Mouse (Mus musculus): ENCODE measurements around the gene Cntnap4. TPM values are rescaled to one million over a fixed set of nuclear protein-coding genes. Genes with fewer than 3 reads are reported as not detected.

Gene Cntnap4
- total and polyA plus RNA-seq, 2 experiments from 2014 or later = 16.5 to 37.0 TPM

GRCm38 (mm10) chr8:112735575-112735974 is 165.7 kb downstream of the Cntnap4 start:
- Histone ChIP-seq H3K36me3 (ENCODE audit: insufficient read depth, low read length) (no peaks in the 10 kb centered on the region), H3K4me1 (ENCODE audit: insufficient read depth, low read length) (no peaks in the 10 kb centered on the region), H3K9ac (replicated peaks; ENCODE audit: low read length, poor library complexity, severe bottlenecking) (no peak overlapping the region), H3K4me2 (ENCODE audit: low read depth, low read length, poor library complexity, severe bottlenecking) (no peak overlapping the region), H3K9me3 (ENCODE audit: low read length) (no peaks in the 10 kb centered on the region), H3K27me3 (ENCODE audit: insufficient read depth, low read length) (no peaks in the 10 kb centered on the region), H3K27ac (ENCODE audit: low read depth, low read length) (no peak overlapping the region), H3K4me3 (ENCODE audit: low read depth, low read length) (no peak overlapping the region)
- 79% methylated on average over 3 of the region's 3 CpGs for WGBS
- DNase-seq (ENCODE audit: low spot score) = peak; percentile 73
- no peak for TF ChIP-seq CTCF (IDR thresholded peaks at IDR 0.05)
- ATAC-seq (ENCODE audit: low FRiP score) = no peak

GRCm38 (mm10) chr8:112743331-112743730 is 173.5 kb downstream of the Cntnap4 start:
- WGBS = 90% methylated on average over 4 of the region's 4 CpGs
- Histone ChIP-seq H3K27me3 (ENCODE audit: insufficient read depth, low read length) (no peaks in the 10 kb centered on the region), H3K27ac (ENCODE audit: low read depth, low read length) (no peak overlapping the region), H3K4me3 (ENCODE audit: low read depth, low read length) (no peak overlapping the region), H3K36me3 (ENCODE audit: insufficient read depth, low read length) (no peaks in the 10 kb centered on the region), H3K9ac (replicated peaks; ENCODE audit: low read length, poor library complexity, severe bottlenecking) (no peak overlapping the region), H3K4me2 (ENCODE audit: low read depth, low read length, poor library complexity, severe bottlenecking) (no peak overlapping the region), H3K4me1 (ENCODE audit: insufficient read depth, low read length) (no peaks in the 10 kb centered on the region), H3K9me3 (ENCODE audit: low read length) (no peaks in the 10 kb centered on the region)
- DNase-seq (ENCODE audit: low spot score) (no peak), ATAC-seq (ENCODE audit: low FRiP score) (no peak)
- no peak for TF ChIP-seq CTCF (IDR thresholded peaks at IDR 0.05)

- Histone ChIP-seq H3K4me2 (ENCODE audit: low read depth, low read length, poor library complexity, severe bottlenecking) (no peak overlapping the region), H3K27ac (ENCODE audit: low read depth, low read length) (peak overlapping the region; percentile 43; the same call in 1 of the 2 replicates), H3K27me3 (ENCODE audit: insufficient read depth, low read length) (no peaks in the 10 kb centered on the region), H3K9ac (replicated peaks; ENCODE audit: low read length, poor library complexity, severe bottlenecking) (no peak overlapping the region), H3K9me3 (ENCODE audit: low read length) (no peaks in the 10 kb centered on the region), H3K4me1 (ENCODE audit: insufficient read depth, low read length) (no peaks in the 10 kb centered on the region), H3K4me3 (ENCODE audit: low read depth, low read length) (no peak overlapping the region), H3K36me3 (ENCODE audit: insufficient read depth, low read length) (no peaks in the 10 kb centered on the region)
- DNase-seq (ENCODE audit: low spot score) = no peak
- WGBS = 75% methylated on average over 5 of the region's 5 CpGs
- ATAC-seq (ENCODE audit: low FRiP score) = no peak
- no peak for TF ChIP-seq CTCF (IDR thresholded peaks at IDR 0.05)
Observed at GRCm38 (mm10) chr8:112747296-112747695, 177.5 kb downstream of the Cntnap4 start.

- 79% methylated on average over 4 of the region's 4 CpGs for WGBS
- Histone ChIP-seq H3K9me3 (ENCODE audit: low read length) (no peaks in the 10 kb centered on the region), H3K4me2 (ENCODE audit: low read depth, low read length, poor library complexity, severe bottlenecking) (no peak overlapping the region), H3K4me3 (ENCODE audit: low read depth, low read length) (no peak overlapping the region), H3K27me3 (ENCODE audit: insufficient read depth, low read length) (no peaks in the 10 kb centered on the region), H3K27ac (ENCODE audit: low read depth, low read length) (no peak overlapping the region), H3K9ac (replicated peaks; ENCODE audit: low read length, poor library complexity, severe bottlenecking) (no peak overlapping the region), H3K36me3 (ENCODE audit: insufficient read depth, low read length) (no peaks in the 10 kb centered on the region), H3K4me1 (ENCODE audit: insufficient read depth, low read length) (no peaks in the 10 kb centered on the region)
- no peak for TF ChIP-seq CTCF (IDR thresholded peaks at IDR 0.05)
- no peak for DNase-seq (ENCODE audit: low spot score)
- ATAC-seq (ENCODE audit: low FRiP score) = no peak
Observed at GRCm38 (mm10) chr8:112755171-112755570, 185.3 kb downstream of the Cntnap4 start.

GRCm38 (mm10) chr8:112803058-112803457 is 233.2 kb downstream of the Cntnap4 start:
- H3K9me3 ChIP-seq (ENCODE audit: low read length) = no peaks in the 10 kb centered on the region

GRCm38 (mm10) chr8:112809382-112809781 is 239.5 kb downstream of the Cntnap4 start:
- 30% methylated on average over 5 of the region's 6 CpGs for WGBS
- Histone ChIP-seq H3K4me1 (ENCODE audit: insufficient read depth, low read length) (no peaks in the 10 kb centered on the region), H3K4me3 (ENCODE audit: low read depth, low read length) (no peak overlapping the region), H3K27me3 (ENCODE audit: insufficient read depth, low read length) (no peaks in the 10 kb centered on the region), H3K9me3 (ENCODE audit: low read length) (no peaks in the 10 kb centered on the region), H3K9ac (replicated peaks; ENCODE audit: low read length, poor library complexity, severe bottlenecking) (no peak overlapping the region), H3K27ac (ENCODE audit: low read depth, low read length) (no peak overlapping the region), H3K36me3 (ENCODE audit: insufficient read depth, low read length) (no peaks in the 10 kb centered on the region), H3K4me2 (ENCODE audit: low read depth, low read length, poor library complexity, severe bottlenecking) (no peak overlapping the region)
- TF ChIP-seq CTCF (IDR thresholded peaks at IDR 0.05) = no peak
- DNase-seq (ENCODE audit: low spot score) (no peak), ATAC-seq (ENCODE audit: low FRiP score) (no peak)

More at GRCm38 (mm10) chr8:112803058-112803457, 233.2 kb downstream of the Cntnap4 start:
- no peak overlapping the region for H3K4me3 ChIP-seq (ENCODE audit: low read depth, low read length)
- no peak for TF ChIP-seq CTCF (IDR thresholded peaks at IDR 0.05)
- H3K27me3 ChIP-seq (ENCODE audit: insufficient read depth, low read length) = no peaks in the 10 kb centered on the region
- no peak overlapping the region for H3K9ac ChIP-seq (replicated peaks; ENCODE audit: low read length, poor library complexity, severe bottlenecking)
- no peaks in the 10 kb centered on the region for H3K36me3 ChIP-seq (ENCODE audit: insufficient read depth, low read length)
- H3K4me2 ChIP-seq (ENCODE audit: low read depth, low read length, poor library complexity, severe bottlenecking) = no peak overlapping the region
- 91% methylated on average over 17 of the region's 17 CpGs for WGBS
- H3K27ac ChIP-seq (ENCODE audit: low read depth, low read length) = no peak overlapping the region
- no peaks in the 10 kb centered on the region for H3K4me1 ChIP-seq (ENCODE audit: insufficient read depth, low read length)
- ATAC-seq (ENCODE audit: low FRiP score) = no peak
- DNase-seq (ENCODE audit: low spot score) = no peak

Data from midbrain, postnatal 0 days (tissue).